Mouse (Mus musculus): ENCODE measurements around the gene Susd1. TPM values are rescaled to one million over a fixed set of nuclear protein-coding genes. Genes with fewer than 3 reads are reported as not detected.

Gene Susd1
- total and polyA plus RNA-seq, 3 experiments: 49.0 to 180 (median 67.6) TPM

DNA sequence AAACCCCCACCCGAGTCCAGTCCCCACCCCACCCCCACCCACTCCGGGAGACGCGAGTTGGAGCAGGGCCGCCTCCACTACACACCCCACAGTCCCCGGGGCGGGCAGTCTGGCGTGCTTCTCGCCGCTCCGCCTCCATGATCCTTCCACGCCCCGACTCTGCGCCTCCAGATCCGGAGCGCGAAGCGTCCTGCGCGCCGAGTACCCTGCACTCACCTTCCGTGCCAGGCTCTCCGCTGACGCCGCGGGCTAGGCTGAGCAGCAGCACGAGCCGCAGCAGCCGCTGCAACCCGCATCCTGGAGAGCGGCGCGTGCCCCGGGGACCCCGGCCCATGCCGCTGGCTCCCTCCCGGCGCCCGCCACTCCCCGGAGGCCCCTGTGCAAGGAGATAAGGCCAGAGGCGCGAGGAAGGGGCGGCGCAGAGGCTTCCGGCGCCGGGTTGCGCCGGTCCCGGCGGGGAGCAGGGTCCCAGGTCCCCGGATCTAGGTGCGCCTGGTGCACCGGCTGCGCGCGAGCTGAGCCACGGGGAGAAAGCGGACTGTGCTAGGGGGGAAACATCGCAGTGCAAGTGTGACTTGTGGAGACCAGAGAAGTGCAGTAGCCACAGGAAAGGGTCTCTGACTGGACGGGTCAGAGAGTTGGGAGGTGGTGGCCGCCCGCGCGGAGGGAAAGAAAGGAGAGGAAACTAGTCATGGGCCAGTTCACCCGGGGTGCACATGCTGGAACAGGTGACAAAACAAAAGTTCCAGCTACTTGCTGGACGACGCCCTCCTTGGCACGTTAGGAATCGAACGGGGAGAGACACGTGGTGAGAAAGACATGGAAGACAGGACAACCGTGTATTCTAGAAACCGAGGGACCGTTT, at the start of gene Susd1 (continued):
- TF ChIP-seq ZC3H11A (IDR thresholded peaks at IDR 0.05; ENCODE audit: low read depth, low read length) (no peak), SMC3 (IDR thresholded peaks at IDR 0.05; ENCODE audit: low read depth, low read length) (no peak; the same call in 1 of the 2 replicates), ETS1 (IDR thresholded peaks at IDR 0.05; ENCODE audit: low read depth, low read length) (peak; percentile 23; the same call in 1 of the 2 replicates), KAT2A (conservative IDR thresholded peaks at IDR 0.05; ENCODE audit: low read depth, low read length) (no peak; the same call in 1 of the 2 replicates), MAZ (IDR thresholded peaks at IDR 0.05; ENCODE audit: low read depth, low read length) (peak; percentile 81; the same call in 1 of the 2 replicates), GATA1 (IDR thresholded peaks at IDR 0.05; ENCODE audit: low read depth, low read length) (peak; percentile 60; the same call in 1 of the 2 replicates)

DNA sequence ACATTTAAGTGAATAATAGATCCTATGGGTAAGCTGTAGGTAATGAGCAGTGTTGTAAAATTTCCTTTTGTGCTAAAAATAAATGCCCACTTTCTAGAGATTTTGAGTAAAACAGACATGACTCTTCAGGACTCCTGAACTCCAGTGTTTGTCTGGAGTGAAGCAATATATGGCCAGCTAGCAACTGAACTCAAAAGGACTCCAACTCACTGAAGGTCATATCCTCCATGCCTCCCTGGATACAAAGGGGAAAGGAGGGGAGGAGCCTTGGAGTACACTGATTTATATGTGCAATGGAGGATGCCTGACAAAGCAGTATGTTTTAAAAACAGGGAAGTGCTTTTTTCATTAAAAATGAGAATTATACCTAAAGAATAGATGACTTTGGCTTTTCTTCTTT, 32.9 kb upstream of the Susd1 start:
- DNase-seq (ENCODE audit: low read depth, low spot score): no peak
- no peaks in the 10 kb centered on the region for H3K27me3 ChIP-seq (ENCODE audit: control insufficient read depth in 1 of 2, insufficient read depth in 2 of 2, low read length in 2 of 2)
- no peak overlapping the region for H3K4me3 ChIP-seq (ENCODE audit: control insufficient read depth in 1 of 2, insufficient read depth in 1 of 2, low read depth in 2 of 2, low read length in 2 of 2)
- H3K9me3 ChIP-seq (replicated peaks; ENCODE audit: insufficient read depth, low read length): no peaks in the 10 kb centered on the region
- TF ChIP-seq USF1 (IDR thresholded peaks at IDR 0.05; ENCODE audit: low read depth, low read length) (no peak), E2F4 (IDR thresholded peaks at IDR 0.05; ENCODE audit: borderline replicate concordance, low read depth, low read length) (no peak), ETS1 (IDR thresholded peaks at IDR 0.05; ENCODE audit: low read depth, low read length) (no peak), SMC3 (IDR thresholded peaks at IDR 0.05; ENCODE audit: low read depth, low read length) (no peak), BHLHE40 (IDR thresholded peaks at IDR 0.05; ENCODE audit: borderline replicate concordance, low read depth, low read length) (no peak), NRF1 (IDR thresholded peaks at IDR 0.05; ENCODE audit: insufficient read depth, low read depth, low read length, poor library complexity, severe bottlenecking) (no peak), GABPA (IDR thresholded peaks at IDR 0.05; ENCODE audit: low read depth, low read length) (no peak), POLR2AphosphoS2 (IDR thresholded peaks at IDR 0.05; ENCODE audit: low read length) (no peak), MAZ (IDR thresholded peaks at IDR 0.05; ENCODE audit: low read depth, low read length) (no peak), JUND (IDR thresholded peaks at IDR 0.05; ENCODE audit: low read depth, low read length) (no peak), NELFE (IDR thresholded peaks at IDR 0.05; ENCODE audit: low read depth, low read length) (no peak), KAT2A (conservative IDR thresholded peaks at IDR 0.05; ENCODE audit: low read depth, low read length) (no peak), ZC3H11A (IDR thresholded peaks at IDR 0.05; ENCODE audit: low read depth, low read length) (no peak)
- H3K4me1 ChIP-seq (ENCODE audit: control insufficient read depth in 1 of 2, insufficient read depth in 2 of 2, low read length in 2 of 2): peaks cover 2 to 6% of the 10 kb centered on the region in 2 experiments
- H3K9ac ChIP-seq (ENCODE audit: control insufficient read depth, low read depth, low read length, poor library complexity, severe bottlenecking): no peak overlapping the region
- H3K36me3 ChIP-seq (ENCODE audit: control insufficient read depth in 1 of 2, insufficient read depth in 2 of 2, low read length in 2 of 2): peaks cover 19 to 24% of the 10 kb centered on the region in 2 experiments
- H3K27ac ChIP-seq (ENCODE audit: control insufficient read depth, low read depth, low read length): no peak overlapping the region
- H3K79me2 ChIP-seq (ENCODE audit: control insufficient read depth, insufficient read depth, low read length, poor library complexity): no peaks in the 10 kb centered on the region

DNA sequence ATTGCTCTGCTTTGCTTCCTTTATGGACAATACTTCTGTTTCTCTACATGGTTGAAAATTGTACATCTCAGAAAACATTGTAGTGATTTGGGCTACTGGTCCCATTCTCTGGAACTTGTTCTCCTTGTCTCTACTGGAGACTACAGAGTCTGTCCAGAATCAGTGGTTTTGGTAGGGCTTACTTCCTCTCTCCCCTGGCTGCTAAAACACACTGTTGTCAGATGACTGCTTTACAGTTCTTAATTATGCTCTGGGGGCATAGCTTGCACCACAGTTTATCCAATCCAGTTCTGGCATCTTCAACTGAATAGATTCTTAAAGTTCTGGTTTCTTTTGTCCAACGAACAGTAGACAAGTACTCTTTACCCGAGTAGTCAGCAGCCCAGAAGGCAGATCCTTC, 27.0 kb upstream of the Susd1 start:
- Histone ChIP-seq H3K27me3 (ENCODE audit: control insufficient read depth in 1 of 2, insufficient read depth in 2 of 2, low read length in 2 of 2) (no peaks in the 10 kb centered on the region), H3K36me3 (ENCODE audit: control insufficient read depth in 1 of 2, insufficient read depth in 2 of 2, low read length in 2 of 2) (peaks cover 0 to 20% of the 10 kb centered on the region in 2 experiments; a peak in 2 of 4 replicates), H3K4me3 (ENCODE audit: control insufficient read depth in 1 of 2, insufficient read depth in 1 of 2, low read depth in 2 of 2, low read length in 2 of 2) (no peak overlapping the region), H3K9me3 (replicated peaks; ENCODE audit: insufficient read depth, low read length) (no peaks in the 10 kb centered on the region), H3K9ac (ENCODE audit: control insufficient read depth, low read depth, low read length, poor library complexity, severe bottlenecking) (no peak overlapping the region), H3K27ac (ENCODE audit: control insufficient read depth, low read depth, low read length) (no peak overlapping the region), H3K4me1 (ENCODE audit: control insufficient read depth in 1 of 2, insufficient read depth in 2 of 2, low read length in 2 of 2) (peaks cover 4 to 7% of the 10 kb centered on the region in 2 experiments), H3K79me2 (ENCODE audit: control insufficient read depth, insufficient read depth, low read length, poor library complexity) (no peaks in the 10 kb centered on the region)
- no peak for TF ChIP-seq RCOR1 (IDR thresholded peaks at IDR 0.05; ENCODE audit: low read depth, low read length)
- no peak for TF ChIP-seq USF1 (IDR thresholded peaks at IDR 0.05; ENCODE audit: low read depth, low read length)
- TF ChIP-seq SMC3 (IDR thresholded peaks at IDR 0.05; ENCODE audit: low read depth, low read length): no peak
- TF ChIP-seq ZC3H11A (IDR thresholded peaks at IDR 0.05; ENCODE audit: low read depth, low read length): no peak
- TF ChIP-seq BHLHE40 (IDR thresholded peaks at IDR 0.05; ENCODE audit: borderline replicate concordance, low read depth, low read length): no peak
- TF ChIP-seq MAX (IDR thresholded peaks at IDR 0.05; ENCODE audit: low read length): no peak
- no peak for TF ChIP-seq ZNF384 (IDR thresholded peaks at IDR 0.05; ENCODE audit: low read depth, low read length)
- no peak for TF ChIP-seq USF2 (IDR thresholded peaks at IDR 0.05; ENCODE audit: borderline replicate concordance in 1 of 2, insufficient read depth in 1 of 2, low read depth in 1 of 2, low read length in 2 of 2)
- no peak for TF ChIP-seq MXI1 (IDR thresholded peaks at IDR 0.05; ENCODE audit: low read depth, low read length)
- TF ChIP-seq CTCF (IDR thresholded peaks at IDR 0.05 in 2 of 3, conservative IDR thresholded peaks at IDR 0.05 in 1 of 3; ENCODE audit: control insufficient read depth in 1 of 3, insufficient read depth in 1 of 3, low read depth in 2 of 3, low read length in 3 of 3, poor library complexity in 1 of 3, severe bottlenecking in 1 of 3): no peak
- DNase-seq (ENCODE audit: low read depth, low spot score): peak; percentile 45

Data from MEL (cell line).